Mouse (Mus musculus): Measurements from ENCODE around the gene Hsd11b1. TPM values are rescaled to one million over a fixed set of nuclear protein-coding genes. Genes with fewer than 3 reads are reported as not detected.

Hsd11b1 gene
- polyA plus RNA-seq, 1 experiment from 2014 or later: 1.2 TPM

- ATAC-seq (ENCODE audit: insufficient number of reproducible peaks, insufficient read depth, low FRiP score, low read depth): no peak
These were observed 33.3 kb downstream of the Hsd11b1 start for GRCm38 (mm10) chr1:193230531-193230930.

GRCm38 (mm10) chr1:193229570-193229969, 34.3 kb downstream of the Hsd11b1 start:
- Histone ChIP-seq H3K27me3 (ENCODE audit: control insufficient read depth, insufficient read depth, low read length) (no peaks in the 10 kb centered on the region), H3K27ac (ENCODE audit: low read length) (no peak overlapping the region), H3K9ac (replicated peaks; ENCODE audit: low read depth, low read length) (no peak overlapping the region), H3K9me3 (ENCODE audit: control insufficient read depth, low read depth, low read length) (no peaks in the 10 kb centered on the region), H3K4me1 (ENCODE audit: control insufficient read depth, insufficient read depth, low read length) (no peaks in the 10 kb centered on the region), H3K4me3 (ENCODE audit: low read depth, low read length) (no peak overlapping the region), H3K36me3 (ENCODE audit: control insufficient read depth, insufficient read depth, low read length) (no peaks in the 10 kb centered on the region), H3K4me2 (replicated peaks; ENCODE audit: low read depth, low read length) (no peak overlapping the region)
- 93% methylated on average over 5 of the region's 5 CpGs for WGBS
- no peak for ATAC-seq (ENCODE audit: insufficient number of reproducible peaks, insufficient read depth, low FRiP score, low read depth)

More at GRCm38 (mm10) chr1:193230531-193230930, 33.3 kb downstream of the Hsd11b1 start:
- no peak overlapping the region for H3K9ac ChIP-seq (replicated peaks; ENCODE audit: low read depth, low read length)
- H3K4me2 ChIP-seq (replicated peaks; ENCODE audit: low read depth, low read length): no peak overlapping the region
- no peaks in the 10 kb centered on the region for H3K4me1 ChIP-seq (ENCODE audit: control insufficient read depth, insufficient read depth, low read length)
- no peaks in the 10 kb centered on the region for H3K27me3 ChIP-seq (ENCODE audit: control insufficient read depth, insufficient read depth, low read length)
- 30% methylated on average over 3 of the region's 3 CpGs for WGBS
- H3K36me3 ChIP-seq (ENCODE audit: control insufficient read depth, insufficient read depth, low read length): no peaks in the 10 kb centered on the region
- no peak overlapping the region for H3K27ac ChIP-seq (ENCODE audit: low read length)
- no peaks in the 10 kb centered on the region for H3K9me3 ChIP-seq (ENCODE audit: control insufficient read depth, low read depth, low read length)
- no peak overlapping the region for H3K4me3 ChIP-seq (ENCODE audit: low read depth, low read length)

GRCm38 (mm10) chr1:193227537-193227936, 36.3 kb downstream of the Hsd11b1 start:
- Histone ChIP-seq H3K4me3 (ENCODE audit: low read depth, low read length) (no peak overlapping the region), H3K4me1 (ENCODE audit: control insufficient read depth, insufficient read depth, low read length) (no peaks in the 10 kb centered on the region), H3K9me3 (ENCODE audit: control insufficient read depth, low read depth, low read length) (no peaks in the 10 kb centered on the region), H3K9ac (replicated peaks; ENCODE audit: low read depth, low read length) (no peak overlapping the region), H3K4me2 (replicated peaks; ENCODE audit: low read depth, low read length) (no peak overlapping the region), H3K27ac (ENCODE audit: low read length) (no peak overlapping the region), H3K27me3 (ENCODE audit: control insufficient read depth, insufficient read depth, low read length) (no peaks in the 10 kb centered on the region), H3K36me3 (ENCODE audit: control insufficient read depth, insufficient read depth, low read length) (no peaks in the 10 kb centered on the region)
- ATAC-seq (ENCODE audit: insufficient number of reproducible peaks, insufficient read depth, low FRiP score, low read depth): no peak
- WGBS: 81% methylated on average over 4 of the region's 4 CpGs

GRCm38 (mm10) chr1:193226724-193227522, 37.0 kb downstream of the Hsd11b1 start:
- Histone ChIP-seq H3K4me1 (ENCODE audit: control insufficient read depth, insufficient read depth, low read length) (no peaks in the 10 kb centered on the region), H3K4me2 (replicated peaks; ENCODE audit: low read depth, low read length) (no peak overlapping the region), H3K27ac (ENCODE audit: low read length) (no peak overlapping the region), H3K27me3 (ENCODE audit: control insufficient read depth, insufficient read depth, low read length) (no peaks in the 10 kb centered on the region), H3K9ac (replicated peaks; ENCODE audit: low read depth, low read length) (no peak overlapping the region), H3K9me3 (ENCODE audit: control insufficient read depth, low read depth, low read length) (no peaks in the 10 kb centered on the region), H3K4me3 (ENCODE audit: low read depth, low read length) (no peak overlapping the region), H3K36me3 (ENCODE audit: control insufficient read depth, insufficient read depth, low read length) (no peaks in the 10 kb centered on the region)
- ATAC-seq (ENCODE audit: insufficient number of reproducible peaks, insufficient read depth, low FRiP score, low read depth): no peak
- WGBS: 42% methylated on average over 7 of the region's 7 CpGs

- Histone ChIP-seq H3K9me3 (ENCODE audit: control insufficient read depth, low read depth, low read length) (no peaks in the 10 kb centered on the region), H3K4me2 (replicated peaks; ENCODE audit: low read depth, low read length) (no peak overlapping the region), H3K27ac (ENCODE audit: low read length) (no peak overlapping the region), H3K9ac (replicated peaks; ENCODE audit: low read depth, low read length) (no peak overlapping the region), H3K36me3 (ENCODE audit: control insufficient read depth, insufficient read depth, low read length) (no peaks in the 10 kb centered on the region), H3K4me3 (ENCODE audit: low read depth, low read length) (no peak overlapping the region), H3K4me1 (ENCODE audit: control insufficient read depth, insufficient read depth, low read length) (no peaks in the 10 kb centered on the region), H3K27me3 (ENCODE audit: control insufficient read depth, insufficient read depth, low read length) (no peaks in the 10 kb centered on the region)
- no peak for ATAC-seq (ENCODE audit: insufficient number of reproducible peaks, insufficient read depth, low FRiP score, low read depth)
- WGBS: 89% methylated on average over 4 of the region's 4 CpGs
These were observed 37.8 kb downstream of the Hsd11b1 start for GRCm38 (mm10) chr1:193226114-193226513.

- Histone ChIP-seq H3K9me3 (ENCODE audit: control insufficient read depth, low read depth, low read length) (no peaks in the 10 kb centered on the region), H3K36me3 (ENCODE audit: control insufficient read depth, insufficient read depth, low read length) (no peaks in the 10 kb centered on the region), H3K9ac (replicated peaks; ENCODE audit: low read depth, low read length) (no peak overlapping the region), H3K27me3 (ENCODE audit: control insufficient read depth, insufficient read depth, low read length) (no peaks in the 10 kb centered on the region), H3K4me1 (ENCODE audit: control insufficient read depth, insufficient read depth, low read length) (no peaks in the 10 kb centered on the region), H3K4me3 (ENCODE audit: low read depth, low read length) (no peak overlapping the region), H3K4me2 (replicated peaks; ENCODE audit: low read depth, low read length) (no peak overlapping the region), H3K27ac (ENCODE audit: low read length) (no peak overlapping the region)
- no peak for ATAC-seq (ENCODE audit: insufficient number of reproducible peaks, insufficient read depth, low FRiP score, low read depth)
- WGBS: 19% methylated on average over 3 of the region's 3 CpGs
These were observed 38.3 kb downstream of the Hsd11b1 start for GRCm38 (mm10) chr1:193225531-193225930.

GRCm38 (mm10) chr1:193220408-193220807, 43.5 kb downstream of the Hsd11b1 start:
- no peaks in the 10 kb centered on the region for H3K9me3 ChIP-seq (ENCODE audit: control insufficient read depth, low read depth, low read length)
- no peaks in the 10 kb centered on the region for H3K4me1 ChIP-seq (ENCODE audit: control insufficient read depth, insufficient read depth, low read length)
- WGBS: 66% methylated on average over 5 of the region's 5 CpGs
- H3K27me3 ChIP-seq (ENCODE audit: control insufficient read depth, insufficient read depth, low read length): no peaks in the 10 kb centered on the region
- H3K27ac ChIP-seq (ENCODE audit: low read length): no peak overlapping the region
- no peak overlapping the region for H3K4me2 ChIP-seq (replicated peaks; ENCODE audit: low read depth, low read length)
- H3K9ac ChIP-seq (replicated peaks; ENCODE audit: low read depth, low read length): no peak overlapping the region
- no peak overlapping the region for H3K4me3 ChIP-seq (ENCODE audit: low read depth, low read length)
- no peak for ATAC-seq (ENCODE audit: insufficient number of reproducible peaks, insufficient read depth, low FRiP score, low read depth)
- no peaks in the 10 kb centered on the region for H3K36me3 ChIP-seq (ENCODE audit: control insufficient read depth, insufficient read depth, low read length)

GRCm38 (mm10) chr1:193216000-193216399, 47.9 kb downstream of the Hsd11b1 start:
- Histone ChIP-seq H3K4me3 (ENCODE audit: low read depth, low read length) (no peak overlapping the region), H3K9me3 (ENCODE audit: control insufficient read depth, low read depth, low read length) (no peaks in the 10 kb centered on the region), H3K27ac (ENCODE audit: low read length) (no peak overlapping the region), H3K4me2 (replicated peaks; ENCODE audit: low read depth, low read length) (no peak overlapping the region), H3K9ac (replicated peaks; ENCODE audit: low read depth, low read length) (no peak overlapping the region), H3K36me3 (ENCODE audit: control insufficient read depth, insufficient read depth, low read length) (no peaks in the 10 kb centered on the region), H3K4me1 (ENCODE audit: control insufficient read depth, insufficient read depth, low read length) (no peaks in the 10 kb centered on the region), H3K27me3 (ENCODE audit: control insufficient read depth, insufficient read depth, low read length) (no peaks in the 10 kb centered on the region)
- ATAC-seq (ENCODE audit: insufficient number of reproducible peaks, insufficient read depth, low FRiP score, low read depth): no peak
- 74% methylated on average over 3 of the region's 3 CpGs for WGBS

- H3K4me3 ChIP-seq (ENCODE audit: low read depth, low read length): no peak overlapping the region
- no peaks in the 10 kb centered on the region for H3K9me3 ChIP-seq (ENCODE audit: control insufficient read depth, low read depth, low read length)
- no peak for ATAC-seq (ENCODE audit: insufficient number of reproducible peaks, insufficient read depth, low FRiP score, low read depth)
- H3K27ac ChIP-seq (ENCODE audit: low read length): no peak overlapping the region
- H3K4me1 ChIP-seq (ENCODE audit: control insufficient read depth, insufficient read depth, low read length): no peaks in the 10 kb centered on the region
- no peaks in the 10 kb centered on the region for H3K36me3 ChIP-seq (ENCODE audit: control insufficient read depth, insufficient read depth, low read length)
- H3K4me2 ChIP-seq (replicated peaks; ENCODE audit: low read depth, low read length): no peak overlapping the region
- no peak overlapping the region for H3K9ac ChIP-seq (replicated peaks; ENCODE audit: low read depth, low read length)
- H3K27me3 ChIP-seq (ENCODE audit: control insufficient read depth, insufficient read depth, low read length): no peaks in the 10 kb centered on the region
- 65% methylated on average over 5 of the region's 5 CpGs for WGBS
These were observed 49.8 kb downstream of the Hsd11b1 start for GRCm38 (mm10) chr1:193214053-193214452.

Data from stomach, embryonic 14.5 days (tissue).